Mouse (Mus musculus) right cerebral cortex, postnatal 36 days (tissue): ENCODE results near the gene Catsperz.
"Not testable (repeated sequence)": the region's sequence is repeated elsewhere in the genome, so short reads cannot be mapped to it uniquely, and the experiment has no call there.

ENCODE experiments used
- DNase-seq, 2 experiments: peaks; one replicate each; pipeline ENCODE4 v3.0.0; 2022; ENCODE audit warnings: low spot score in 2 of 2, mixed read lengths in 1 of 2

Gene Catsperz

GRCm38 (mm10) chr19:6924461-6925306 lies 496 bp downstream of the Catsperz start:
- DNase-seq = peak; percentile 80 to 81

GRCm38 (mm10) chr19:6922901-6923735 lies 2.1 kb downstream of the Catsperz start:
- no peak for DNase-seq

DNA sequence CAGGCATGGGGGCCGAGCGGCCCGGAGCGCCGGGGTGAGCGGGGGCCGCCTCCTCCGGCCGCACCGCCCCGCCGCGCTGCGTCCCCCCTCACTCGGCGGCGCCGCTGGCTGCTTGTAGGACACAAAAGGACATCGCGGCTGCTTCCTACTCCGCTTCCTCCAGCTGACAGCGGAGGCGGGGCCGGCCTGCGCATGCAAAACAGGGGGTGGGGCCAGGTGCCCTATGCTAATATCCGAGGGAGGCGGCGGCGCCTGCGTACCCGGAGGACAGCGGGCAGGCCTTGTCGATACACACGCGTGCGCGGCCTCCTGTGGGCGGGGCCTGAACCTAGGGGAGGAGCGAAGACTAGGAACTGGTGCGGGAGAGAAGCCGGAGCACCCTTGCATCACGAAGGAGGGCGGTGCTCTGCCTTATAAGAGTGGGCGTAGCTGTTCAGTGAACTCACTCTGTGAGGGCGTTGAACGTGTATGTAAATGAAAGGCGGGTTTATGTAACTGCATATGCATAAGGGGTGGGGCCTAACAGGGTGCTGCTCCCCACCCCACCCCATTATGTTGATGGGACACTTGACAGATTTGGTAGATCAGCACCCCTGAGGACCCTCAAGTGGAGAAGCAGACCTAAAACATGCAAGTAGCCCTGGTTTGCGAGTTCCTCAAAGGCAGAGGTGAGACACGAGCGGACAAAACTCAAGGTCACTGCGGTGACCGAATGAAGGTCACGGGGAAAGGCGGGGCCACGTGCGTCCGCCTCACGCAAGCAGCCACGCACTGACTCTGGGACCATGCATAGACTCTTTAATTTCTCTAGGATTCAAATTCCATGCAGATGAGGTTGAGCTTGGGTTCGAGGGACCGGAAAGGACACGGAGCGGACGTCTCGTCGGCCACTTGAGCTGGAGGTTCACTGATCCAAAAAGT lies 3.3 kb downstream of the Catsperz start, which contains the start of gene Esrra:
Gene Esrra (minus strand): TSS at position 167 of the 921 bp plus-strand sequence.
- peak; percentile 100 for DNase-seq

- no peak for DNase-seq
These were observed 4.2 kb downstream of the Catsperz start for GRCm38 (mm10) chr19:6920741-6921636.

DNA sequence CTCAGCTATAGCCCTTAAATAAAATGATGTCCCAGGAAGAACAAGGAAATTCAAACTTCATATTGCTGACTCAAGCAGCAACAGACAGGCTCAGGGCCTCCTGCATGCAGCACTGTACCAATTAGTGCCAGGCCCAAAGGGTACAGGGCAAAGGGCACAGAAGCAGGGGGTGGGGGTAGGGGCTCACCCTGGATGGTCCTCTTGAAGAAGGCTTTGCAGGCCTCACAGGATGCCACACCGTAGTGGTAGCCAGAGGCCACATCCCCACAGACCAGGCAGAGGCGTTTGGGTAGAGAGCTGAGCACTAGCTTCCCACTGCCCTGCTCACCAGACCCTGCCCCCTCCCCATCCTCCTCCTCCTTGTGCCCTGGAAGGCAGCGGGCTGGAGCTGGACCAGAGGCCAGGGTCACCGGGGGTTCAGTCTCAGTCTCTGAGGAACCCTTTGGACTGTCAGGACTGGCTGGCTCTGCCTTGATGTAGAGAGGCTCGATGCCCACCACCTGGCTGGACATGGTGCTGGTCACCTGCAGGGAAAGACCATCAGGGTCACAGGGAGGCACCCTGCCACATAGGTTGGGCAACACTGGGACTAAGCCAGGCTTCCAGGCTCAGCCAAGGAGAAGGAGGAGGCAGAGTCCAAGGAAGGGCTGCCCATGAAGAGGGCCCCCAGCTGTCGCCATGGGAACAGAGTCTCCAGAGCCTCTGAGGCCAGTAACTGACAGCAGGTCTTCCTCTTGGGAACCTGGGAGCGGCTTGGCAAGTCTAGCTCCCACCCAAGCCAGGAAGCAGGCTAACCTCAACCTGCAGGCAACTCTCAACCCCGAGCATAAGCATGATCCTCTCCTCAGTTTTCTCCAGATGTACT lies 5.1 kb downstream of the Catsperz start:
- DNase-seq = no peak

DNA sequence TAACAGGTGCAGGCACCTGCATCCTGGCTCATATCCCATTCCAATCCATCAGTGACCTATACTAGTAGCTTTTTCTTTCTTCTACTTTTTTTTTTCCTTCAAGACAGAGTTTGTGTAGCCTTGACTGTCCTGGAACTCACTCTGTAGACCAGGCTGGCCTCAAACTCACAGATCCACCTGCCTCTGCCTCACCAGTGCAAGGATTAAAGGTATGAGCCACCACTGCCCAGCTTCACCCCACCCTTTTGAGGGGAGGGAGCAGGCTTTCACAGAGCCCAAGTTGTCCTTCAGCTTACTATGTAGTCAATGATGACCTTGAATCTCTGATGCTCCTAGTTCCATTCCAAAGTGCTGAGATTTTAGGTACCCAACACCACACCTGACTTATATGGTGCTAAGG lies 5.7 kb downstream of the Catsperz start:
- DNase-seq = no peak

GRCm38 (mm10) chr19:6918321-6918720 lies 6.9 kb downstream of the Catsperz start:
- no peak for DNase-seq

DNA sequence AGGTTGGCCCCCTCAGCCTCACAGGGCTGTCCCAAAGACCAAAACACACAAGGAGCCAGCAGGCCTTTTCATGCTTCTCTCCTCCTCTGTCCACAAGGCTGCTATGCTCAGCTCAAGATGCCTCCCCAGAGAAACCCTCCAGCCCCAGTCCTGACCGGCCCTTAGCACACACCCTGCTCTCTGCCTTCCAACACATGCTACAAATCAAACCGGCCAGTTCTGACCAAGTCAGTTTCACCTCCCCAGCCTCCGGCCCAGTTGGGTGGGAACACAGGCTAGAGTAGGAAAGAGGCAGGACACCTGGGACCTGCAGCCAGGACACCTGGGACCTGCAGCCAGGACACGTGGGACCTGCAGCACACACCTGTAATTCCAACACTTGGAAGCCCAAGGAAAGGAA lies 8.7 kb downstream of the Catsperz start:
- no peak for DNase-seq

DNA sequence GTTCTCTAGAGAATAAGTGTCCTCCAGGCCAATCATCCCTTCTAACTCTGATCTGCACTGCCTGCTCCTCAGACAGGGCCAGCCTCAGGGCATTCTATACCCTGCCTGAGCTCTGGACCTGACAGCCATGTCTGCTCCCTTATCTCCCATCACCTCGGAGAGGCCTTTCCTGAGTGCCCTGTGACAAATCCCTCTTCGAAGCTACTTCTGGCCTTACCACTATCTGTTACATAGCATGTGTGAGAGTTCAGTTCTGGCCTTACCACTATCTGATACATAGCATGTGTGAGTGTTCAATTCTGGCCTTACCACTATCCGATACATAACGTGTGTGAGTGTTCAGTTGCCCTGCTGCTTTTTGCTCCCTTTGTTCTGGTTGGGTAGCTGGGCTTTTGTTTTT lies 9.9 kb downstream of the Catsperz start:
- no peak for DNase-seq

DNA sequence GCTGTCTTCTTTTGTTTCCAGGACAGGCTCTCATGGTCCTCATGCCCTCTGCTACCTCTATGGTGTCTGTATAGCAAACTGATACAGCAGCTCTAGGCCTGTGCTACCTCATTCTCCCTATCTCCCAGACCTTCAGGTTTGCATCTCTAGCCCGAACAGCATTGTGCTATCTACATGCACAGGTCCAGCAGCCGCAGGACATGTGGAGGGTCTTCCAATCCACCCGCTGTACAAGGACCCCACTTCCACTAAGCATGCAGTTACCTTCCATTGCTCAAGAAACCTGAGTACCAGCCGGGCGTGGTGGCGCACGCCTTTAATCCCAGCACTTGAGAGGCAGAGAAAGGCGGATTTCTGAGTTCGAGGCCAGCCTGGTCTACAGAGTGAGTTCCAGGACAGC lies 10.6 kb downstream of the Catsperz start:
- no peak for DNase-seq

- DNase-seq = no peak
These were observed 11.2 kb downstream of the Catsperz start for GRCm38 (mm10) chr19:6913991-6914390.

DNA sequence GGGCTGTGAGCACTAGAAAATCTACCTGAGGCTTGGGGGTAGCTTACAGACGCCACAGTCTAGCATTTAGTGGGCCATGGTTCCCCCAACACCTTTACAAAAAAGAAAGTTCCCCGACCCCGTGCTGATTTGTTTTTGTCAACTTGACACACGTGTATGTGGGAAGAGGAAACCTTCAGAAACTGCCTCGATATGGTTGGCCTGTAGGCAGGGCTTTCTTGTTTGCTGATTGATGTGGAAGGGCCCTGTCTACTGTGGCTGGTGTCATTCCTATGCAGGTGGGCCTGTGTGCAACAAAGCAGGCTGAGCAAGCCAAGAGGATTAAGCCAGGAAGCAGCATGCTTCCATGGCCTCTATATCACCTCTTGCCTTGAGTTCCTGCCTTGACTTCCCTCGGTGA lies 12.1 kb downstream of the Catsperz start:
- no peak for DNase-seq

GRCm38 (mm10) chr19:6912205-6912970 lies 12.8 kb downstream of the Catsperz start:
- DNase-seq = no peak

DNA sequence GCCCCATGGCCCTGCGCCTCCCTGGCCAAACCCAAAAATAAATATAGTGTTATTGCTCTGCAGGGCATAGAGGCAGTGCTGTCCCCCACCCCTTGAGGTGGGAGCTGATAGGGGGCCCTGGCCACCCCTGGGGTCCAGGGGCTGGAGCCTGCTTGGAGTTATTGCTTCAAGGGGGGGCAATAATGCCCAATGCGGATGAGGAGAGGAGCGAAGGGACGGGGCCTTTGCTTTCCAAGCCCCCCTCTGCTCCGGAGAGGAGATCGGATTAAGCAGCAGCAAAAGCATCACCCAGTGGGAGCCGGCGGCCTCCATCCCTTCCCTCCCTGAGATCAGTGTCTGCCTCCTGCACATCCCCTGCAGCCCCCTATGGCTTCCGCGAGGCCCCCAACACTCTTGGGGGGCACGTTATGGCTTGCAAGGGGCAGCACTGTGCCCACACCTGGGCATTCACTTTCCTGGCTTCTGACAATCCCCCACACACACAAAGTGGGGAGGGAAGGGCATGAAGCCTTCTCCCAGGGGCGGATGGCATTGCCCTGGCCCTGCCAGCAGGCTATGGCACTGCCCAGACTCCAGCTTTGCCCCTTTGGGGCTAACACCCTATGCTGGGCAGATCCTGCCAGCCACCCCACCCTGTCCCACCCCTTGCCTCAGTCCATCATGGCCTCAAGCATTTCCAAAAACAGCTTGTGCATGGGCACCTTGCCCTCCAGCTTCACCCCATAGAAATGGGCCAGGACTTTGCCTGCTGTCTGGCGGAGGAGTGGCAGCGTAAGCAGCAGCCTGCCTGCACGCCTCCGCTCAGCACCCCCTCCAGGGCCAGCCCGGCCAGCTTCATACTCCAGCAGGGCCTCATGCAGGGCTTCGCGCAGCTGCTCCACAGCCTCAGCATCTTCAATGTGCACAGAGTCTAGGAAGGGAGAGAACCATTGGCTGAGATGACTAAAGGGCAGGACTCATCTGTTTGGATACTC lies 13.8 kb downstream of the Catsperz start:
- no peak for DNase-seq

GRCm38 (mm10) chr19:6910306-6910705 lies 14.9 kb downstream of the Catsperz start:
- not testable (repeated sequence) for DNase-seq

DNA sequence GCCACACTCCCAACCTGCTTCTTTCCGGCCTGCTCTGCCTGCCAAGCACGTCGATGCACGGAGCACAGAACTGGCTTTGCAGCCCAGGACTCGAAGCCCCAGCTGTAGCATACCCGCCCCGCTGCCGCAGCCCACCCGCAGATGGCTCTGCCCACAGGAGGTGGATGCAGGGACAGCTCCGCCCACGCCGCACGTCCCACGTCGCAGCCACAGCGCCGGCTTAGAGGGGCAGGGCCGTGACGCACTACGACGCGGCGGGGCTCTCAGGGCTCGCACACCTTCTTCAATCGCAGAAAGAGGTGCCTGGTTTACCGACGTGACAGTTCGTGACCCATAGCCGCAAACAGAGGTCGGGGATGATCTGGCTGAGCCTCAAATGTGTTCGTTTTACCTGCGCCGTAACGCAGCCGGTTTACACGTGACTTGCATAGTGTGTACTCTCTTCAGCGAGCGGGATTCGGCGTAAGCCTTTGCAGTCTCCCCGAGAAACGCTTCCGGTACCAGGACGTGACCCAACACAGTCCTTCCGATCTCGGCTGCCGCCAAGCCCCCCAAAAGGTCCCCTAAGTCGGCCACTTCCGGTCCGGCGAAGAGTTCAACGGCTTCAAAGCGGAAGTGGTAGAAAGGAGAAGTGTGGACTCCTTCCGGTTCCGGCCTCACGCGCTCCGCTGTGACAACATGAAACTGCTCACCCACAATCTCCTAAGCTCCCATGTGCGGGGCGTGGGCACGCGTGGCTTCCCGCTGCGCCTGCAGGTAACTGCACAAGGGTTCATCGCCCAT lies 15.5 kb downstream of the Catsperz start, which contains the start of the genes Trmt112 and Prdx5:
Gene Trmt112 (plus strand): TSS at position 192 of the 783 bp plus-strand sequence.
Gene Prdx5 (minus strand): TSS at position 600 of the 783 bp plus-strand sequence.
- DNase-seq = peak; percentile 91 to 96

DNA sequence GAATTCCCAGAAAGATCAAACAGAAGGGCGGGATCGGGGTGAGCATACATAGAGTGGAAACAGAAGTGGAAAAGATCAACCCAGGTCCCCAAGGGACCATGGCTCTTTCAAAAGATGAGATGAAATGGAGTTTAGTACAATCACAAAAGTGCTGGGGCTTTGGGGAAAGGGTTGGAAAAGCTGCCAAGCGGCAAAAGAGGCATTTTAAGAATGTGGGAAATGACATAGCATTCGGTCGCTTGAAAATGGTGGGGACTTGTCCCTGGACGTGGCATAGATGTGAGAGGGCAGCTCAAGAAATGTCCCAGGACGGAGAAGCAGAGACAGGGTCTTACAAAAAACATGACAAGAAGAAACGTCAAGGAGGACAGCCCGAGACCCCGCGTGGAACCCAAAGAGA lies 16.2 kb downstream of the Catsperz start:
- DNase-seq = no peak
